13 mouse cellular contexts compared by ENCODE assay signal in the genomic region with DNA sequence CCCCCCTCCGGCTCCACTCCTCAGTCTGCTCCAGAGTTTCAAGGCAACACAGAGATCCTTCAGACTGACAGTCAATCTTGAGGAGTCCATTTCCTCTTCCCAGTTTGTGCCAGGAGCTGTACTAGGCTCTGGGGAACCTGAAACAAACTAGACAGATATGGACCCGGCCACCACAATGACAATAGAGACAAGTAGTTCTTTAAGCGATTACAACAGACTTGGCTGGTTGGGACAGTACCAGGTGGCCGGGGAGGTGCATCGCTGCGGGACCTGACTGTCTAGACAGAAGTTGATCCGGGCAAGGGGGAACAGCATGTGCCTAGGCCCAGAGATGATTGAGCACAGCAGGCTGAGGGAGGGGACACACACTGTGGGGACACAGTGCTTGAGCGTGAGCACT. TPM values are rescaled to one million over a fixed set of nuclear protein-coding genes. Genes with fewer than 3 reads are reported as not detected.
A peak's percentile ranks its signal among the peaks of the same experiment; 100 is the strongest.
DNase-seq lines count a peak whose midpoint lies in the region; ATAC-seq and TF ChIP-seq lines count a peak whose summit lies in the region.
"Had no signal": no experiment of that assay in that cellular context is flagged by ENCODE, and none has a peak within 500 bp of the region (broad histone marks: within the 10 kb centered on the region; RNA-seq: fewer than 3 reads in every experiment).

No protein-coding gene starts in this region.

- peak overlapping the region; percentile 10; the same call in 1 of the 2 replicates for H3K27ac ChIP-seq in layer of hippocampus, adult 2 months
- no peak overlapping the region for H3K27ac ChIP-seq in hindbrain, embryonic 16.5 days (ENCODE audit: low read depth, low read length)

- peaks cover 6% of the 10 kb centered on the region for H3K4me1 ChIP-seq in hindbrain, embryonic 16.5 days (ENCODE audit: control insufficient read depth, insufficient read depth, low read depth, low read length)

- WGBS in hindbrain, embryonic 16.5 days, result 18% methylated on average over 8 of the region's 8 CpGs

- DNase-seq in cerebellum, adult 11 months, result peak; percentile 22
- no peak for DNase-seq in cerebellum, adult 8-10 months
- DNase-seq in layer of hippocampus, adult 2 months (ENCODE audit: low spot score in 2 of 2), result no peak
- DNase-seq in layer of hippocampus, postnatal 36 days, result no peak
- DNase-seq in cerebellum, postnatal 10 days, result peak; percentile 78 to 89
- DNase-seq in right cerebral cortex, postnatal 4 days, result no peak
- no peak for DNase-seq in heart, postnatal 4 days
- DNase-seq: heart, adult 11 months had no signal

- H3K27me3 ChIP-seq in hindbrain, embryonic 16.5 days (replicated peaks; ENCODE audit: control insufficient read depth, insufficient read depth, low read length), result no peaks in the 10 kb centered on the region; the same call in 1 of the 2 replicates

- H3K9me3 ChIP-seq in hindbrain, embryonic 16.5 days (ENCODE audit: control insufficient read depth, low read length), result no peaks in the 10 kb centered on the region

- H3K4me3 ChIP-seq in layer of hippocampus, adult 2 months, result no peak overlapping the region
- no peak overlapping the region for H3K4me3 ChIP-seq in hindbrain, embryonic 16.5 days (ENCODE audit: low read length)

- peak; percentile 69 for ATAC-seq in hindbrain, embryonic 16.5 days

- H3K9ac ChIP-seq in hindbrain, embryonic 16.5 days (ENCODE audit: low read depth, low read length), result no peak overlapping the region

- no peaks in the 10 kb centered on the region for H3K36me3 ChIP-seq in hindbrain, embryonic 16.5 days (ENCODE audit: control insufficient read depth, insufficient read depth, low read length)

- H3K4me2 ChIP-seq in hindbrain, embryonic 16.5 days (ENCODE audit: low read length), result no peak overlapping the region

- no peak for TF ChIP-seq CTCF in layer of hippocampus, adult 2 months (conservative IDR thresholded peaks at IDR 0.05)

RNA-seq across cellular contexts. Expression of a gene that starts 1.2 kb away (rescaled TPM):
- total RNA-seq in layer of hippocampus, adult 2 months (2021), result 10 to 100 TPM; 64.7 to 72.0 TPM
- total RNA-seq in layer of hippocampus, postnatal 36 days (2021), result 10 to 100 TPM; 63.7 TPM
- polyA plus RNA-seq in hindbrain, embryonic 16.5 days (2015; fragmentation: Nextera tagmentation; extraction: Ambion mirVana), result 69.0 and 71.3 TPM in 2 replicates
- 10 to 100 TPM; 40.5 to 42.1 TPM for total RNA-seq in heart, postnatal 4 days (2021)

RNA-seq across cellular contexts. Expression of a gene that starts 38.0 kb away (rescaled TPM):
- 1 to 10 TPM; 2.7 to 2.8 TPM for total RNA-seq in layer of hippocampus, adult 2 months (2021)
- 1 to 10 TPM; 2.7 to 3.1 TPM for total RNA-seq in layer of hippocampus, postnatal 36 days (2021)
- polyA plus RNA-seq in hindbrain, embryonic 16.5 days (2015; fragmentation: Nextera tagmentation; extraction: Ambion mirVana), result 5.7 and 8.6 TPM in 2 replicates
- not detected for total RNA-seq in heart, postnatal 4 days (2021)
- total RNA-seq: heart, postnatal 25 days; megakaryocyte progenitor cell, adult 5-6 weeks; MEL had no signal
- polyA plus RNA-seq: limb, embryonic 11.5 days had no signal

RNA-seq across cellular contexts. Expression of a gene that starts 53.5 kb away (rescaled TPM):
- 10 to 100 TPM; 14.5 to 15.2 TPM for total RNA-seq in layer of hippocampus, adult 2 months (2021)
- 10 to 100 TPM; 12.4 to 16.3 TPM for total RNA-seq in layer of hippocampus, postnatal 36 days (2021)
- 11.8 and 16.2 TPM in 2 replicates for polyA plus RNA-seq in hindbrain, embryonic 16.5 days (2015; fragmentation: Nextera tagmentation; extraction: Ambion mirVana)
- 10 to 100 TPM; 33.1 to 34.7 TPM for total RNA-seq in heart, postnatal 4 days (2021)

Comparison
In these comparisons a context has a peak if more than half of its experiments do, and no peak if none do; other contexts are left out.
1. DNase-seq: peak in cerebellum, adult 11 months (single experiment) and cerebellum, postnatal 10 days (2 of 2); none in cerebellum, adult 8-10 months (single experiment), layer of hippocampus, adult 2 months (0 of 2), layer of hippocampus, postnatal 36 days (0 of 2), right cerebral cortex, postnatal 4 days (single experiment) and heart, postnatal 4 days (single experiment).